Mouse (Mus musculus) lung, postnatal 10 days (tissue): ENCODE data around the gene Cxcl14.
A peak's percentile ranks its signal among the peaks of the same experiment; 100 is the strongest.

ENCODE experiments used
- DNase-seq: peaks from one replicate; pipeline ENCODE4 v3.0.0; 2021

Cxcl14 gene

GRCm38 (mm10) chr13:56288601-56289000, 7.8 kb downstream of the Cxcl14 start:
- no peak for DNase-seq

DNA sequence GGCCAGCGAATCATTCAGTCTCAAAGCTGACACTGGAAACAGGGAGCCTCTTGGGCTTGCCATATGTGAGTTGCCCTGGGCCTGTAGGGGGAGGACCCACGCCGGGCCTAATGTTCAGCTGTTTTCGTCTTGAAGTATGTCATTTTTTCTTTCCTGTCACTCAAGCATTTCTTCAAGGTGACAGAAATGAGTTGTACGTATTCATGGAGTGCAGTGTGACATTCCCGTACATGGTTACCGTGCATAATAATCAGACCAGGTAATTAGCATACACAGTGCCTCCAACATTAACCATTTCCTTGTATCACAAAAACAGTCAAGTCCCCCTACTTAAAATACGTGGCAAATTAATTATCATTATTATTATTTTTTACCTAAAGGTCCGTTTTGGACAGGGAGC, 9.3 kb downstream of the Cxcl14 start:
- no peak for DNase-seq

DNA sequence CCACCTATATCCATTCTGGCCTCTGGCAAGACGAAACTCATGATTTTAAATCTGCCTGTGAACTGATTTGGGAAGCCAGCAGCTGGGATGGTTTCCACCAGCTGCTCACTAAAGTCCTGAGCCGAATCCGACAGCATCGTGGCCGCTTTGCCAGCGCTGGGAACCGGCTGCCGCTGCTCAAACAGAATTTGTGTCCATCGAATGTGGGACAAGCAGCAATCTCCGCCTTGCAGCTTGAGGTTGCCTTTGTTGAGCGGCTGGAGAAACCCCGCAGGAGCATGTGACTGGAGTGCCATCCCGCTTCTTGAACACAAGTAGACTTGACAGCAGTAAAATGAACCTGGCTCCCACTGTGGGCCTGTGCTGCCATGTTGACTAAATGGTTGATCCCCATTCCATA, 13.0 kb downstream of the Cxcl14 start:
- no peak for DNase-seq

- no peak for DNase-seq
Measured at GRCm38 (mm10) chr13:56280356-56280755, 16.0 kb downstream of the Cxcl14 start.

GRCm38 (mm10) chr13:56279439-56279838, 16.9 kb downstream of the Cxcl14 start:
- DNase-seq: peak; percentile 87

DNA sequence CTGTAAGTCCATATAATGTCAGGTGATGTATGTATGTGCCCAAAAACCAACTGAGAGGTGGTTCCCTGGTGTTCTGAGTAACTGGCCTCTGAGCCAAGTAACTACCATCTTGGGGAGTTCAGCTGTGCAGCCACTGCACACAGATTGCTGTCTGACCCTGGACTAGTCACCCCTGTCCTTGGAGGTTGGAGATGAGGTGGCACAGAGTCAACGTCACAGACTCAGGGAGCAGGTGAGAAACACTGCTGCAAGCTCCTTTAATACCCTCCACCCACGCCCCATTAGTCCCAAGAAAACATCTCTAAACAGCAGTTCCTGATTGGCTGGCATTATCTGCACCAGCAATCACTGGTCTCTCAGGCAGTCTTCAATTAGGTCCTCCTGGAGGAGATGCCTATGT, 21.2 kb downstream of the Cxcl14 start:
- DNase-seq: no peak

GRCm38 (mm10) chr13:56270124-56270523, 26.2 kb downstream of the Cxcl14 start:
- DNase-seq: no peak

- no peak for DNase-seq
Measured at GRCm38 (mm10) chr13:56267396-56267795, 29.0 kb downstream of the Cxcl14 start.

GRCm38 (mm10) chr13:56266435-56266834, 29.9 kb downstream of the Cxcl14 start:
- DNase-seq: peak; percentile 50

- no peak for DNase-seq
Measured at GRCm38 (mm10) chr13:56265661-56266060, 30.7 kb downstream of the Cxcl14 start.

- DNase-seq: no peak
Measured at GRCm38 (mm10) chr13:56262269-56262668, 34.1 kb downstream of the Cxcl14 start.

GRCm38 (mm10) chr13:56260344-56260780, 36.0 kb downstream of the Cxcl14 start:
- DNase-seq: no peak

DNA sequence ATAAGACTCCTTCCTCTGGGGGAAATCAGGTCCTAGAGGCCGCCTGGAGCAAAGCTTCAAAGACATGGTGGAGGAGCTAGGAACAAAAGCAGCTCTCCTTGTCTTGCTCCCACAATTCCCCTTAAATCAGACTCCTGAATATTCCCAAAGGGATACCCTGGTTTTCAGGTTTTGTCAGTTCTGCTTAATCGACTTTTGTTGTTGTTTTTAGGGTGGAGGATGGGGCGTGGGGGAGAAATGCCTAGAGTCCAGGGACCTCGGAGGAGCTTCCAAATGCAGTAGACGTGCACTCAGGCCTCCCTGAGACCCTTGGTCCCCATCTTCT, 36.5 kb downstream of the Cxcl14 start:
- DNase-seq: no peak

DNA sequence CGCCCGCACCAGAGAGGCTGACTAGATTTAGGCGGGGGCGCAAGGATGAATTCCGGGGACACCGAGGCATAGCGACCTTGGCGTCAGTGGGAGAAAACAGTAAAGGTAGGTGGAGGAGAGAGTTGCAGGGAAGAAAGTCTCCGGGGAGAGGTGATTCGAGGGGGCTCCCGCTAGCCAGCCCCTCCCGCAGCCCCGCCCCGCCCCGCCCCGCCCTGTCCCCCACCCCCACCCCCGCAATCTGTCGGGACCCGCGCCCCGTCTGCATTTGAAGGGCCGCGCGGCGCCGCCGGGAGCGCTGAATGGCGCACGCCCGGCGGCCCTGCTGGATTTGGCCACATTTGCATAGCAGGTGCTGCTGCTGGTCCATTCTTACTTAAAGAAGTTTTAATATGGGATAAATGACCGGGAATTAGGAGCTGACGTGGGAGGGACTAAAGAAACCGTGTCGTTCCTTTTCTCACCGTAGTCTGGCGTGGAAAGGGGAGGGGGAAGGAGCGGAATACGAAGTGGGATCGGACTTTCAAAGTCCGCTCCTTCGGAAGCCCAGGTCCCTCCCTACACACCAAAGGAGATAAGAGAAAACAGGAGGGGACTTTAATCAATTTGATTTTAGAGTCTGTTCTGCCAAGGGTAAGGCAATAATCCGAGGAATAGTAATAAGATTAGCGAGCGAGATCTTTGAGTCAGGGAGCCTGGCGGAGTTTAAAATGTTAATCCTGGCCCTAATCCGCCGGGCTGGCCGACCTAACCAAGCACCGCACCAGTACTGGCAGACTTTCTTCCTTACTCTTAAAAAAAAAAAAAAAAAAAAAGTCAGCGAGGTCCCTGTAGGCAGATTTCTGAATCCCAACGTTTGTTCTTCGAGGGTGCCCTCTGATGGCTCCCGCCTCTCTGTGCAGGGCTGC, 37.1 kb downstream of the Cxcl14 start:
- no peak for DNase-seq

- no peak for DNase-seq
Measured at GRCm38 (mm10) chr13:56258196-56259020, 37.9 kb downstream of the Cxcl14 start.

DNA sequence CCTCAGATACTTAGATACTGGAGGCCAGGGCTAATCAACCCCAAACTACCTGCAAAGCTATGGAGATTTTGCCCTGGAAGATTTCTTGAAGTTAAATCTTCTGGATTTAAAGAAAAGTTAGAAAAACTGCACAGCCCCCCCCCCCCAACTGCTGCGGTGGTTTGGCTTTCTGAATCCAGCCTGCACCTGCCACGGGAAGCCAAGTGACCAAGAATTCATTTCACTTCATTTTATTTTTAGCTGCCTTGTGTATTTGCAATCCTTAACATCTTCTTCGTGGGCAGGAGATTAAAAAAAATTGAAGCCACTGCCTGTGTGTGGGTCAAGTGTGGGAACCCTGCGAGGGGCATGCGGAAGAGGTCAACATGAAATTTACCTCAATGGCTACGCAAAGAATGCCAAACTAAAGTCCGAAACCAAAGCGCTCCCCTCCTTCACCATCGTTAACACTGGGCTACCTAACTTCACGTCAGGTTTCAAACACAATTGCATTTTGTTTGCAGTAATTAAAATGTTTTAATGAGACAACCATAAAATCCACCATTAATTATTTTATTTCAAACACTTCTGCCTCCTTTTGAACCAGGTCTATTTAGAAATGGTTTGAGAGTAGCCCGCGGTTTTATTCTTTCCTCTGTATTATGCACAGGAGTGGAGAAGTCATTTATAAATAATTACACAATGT, 38.7 kb downstream of the Cxcl14 start:
- no peak for DNase-seq

GRCm38 (mm10) chr13:56256716-56257299, 39.5 kb downstream of the Cxcl14 start:
- no peak for DNase-seq

GRCm38 (mm10) chr13:56253379-56253778, 43.0 kb downstream of the Cxcl14 start:
- DNase-seq: no peak

DNA sequence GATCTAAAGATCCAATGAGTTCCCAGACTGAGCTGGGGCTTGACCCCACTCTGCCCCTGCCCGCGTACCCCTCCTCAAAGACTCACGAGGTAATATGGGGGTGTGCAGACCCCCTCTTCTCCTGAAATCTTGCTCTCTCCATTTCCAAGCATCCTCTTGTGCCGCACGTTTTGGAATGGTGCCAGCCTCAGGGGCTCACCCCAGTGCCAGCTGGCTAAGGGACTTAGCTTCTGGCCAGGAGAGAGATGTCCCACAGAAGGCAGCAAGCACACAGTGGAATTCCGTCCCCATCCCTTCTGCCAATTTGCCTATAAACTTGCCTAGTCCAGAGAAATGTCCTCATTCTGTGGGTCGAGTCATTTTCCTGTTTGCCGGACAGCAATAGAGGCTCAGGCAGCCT, 43.6 kb downstream of the Cxcl14 start:
- no peak for DNase-seq

DNA sequence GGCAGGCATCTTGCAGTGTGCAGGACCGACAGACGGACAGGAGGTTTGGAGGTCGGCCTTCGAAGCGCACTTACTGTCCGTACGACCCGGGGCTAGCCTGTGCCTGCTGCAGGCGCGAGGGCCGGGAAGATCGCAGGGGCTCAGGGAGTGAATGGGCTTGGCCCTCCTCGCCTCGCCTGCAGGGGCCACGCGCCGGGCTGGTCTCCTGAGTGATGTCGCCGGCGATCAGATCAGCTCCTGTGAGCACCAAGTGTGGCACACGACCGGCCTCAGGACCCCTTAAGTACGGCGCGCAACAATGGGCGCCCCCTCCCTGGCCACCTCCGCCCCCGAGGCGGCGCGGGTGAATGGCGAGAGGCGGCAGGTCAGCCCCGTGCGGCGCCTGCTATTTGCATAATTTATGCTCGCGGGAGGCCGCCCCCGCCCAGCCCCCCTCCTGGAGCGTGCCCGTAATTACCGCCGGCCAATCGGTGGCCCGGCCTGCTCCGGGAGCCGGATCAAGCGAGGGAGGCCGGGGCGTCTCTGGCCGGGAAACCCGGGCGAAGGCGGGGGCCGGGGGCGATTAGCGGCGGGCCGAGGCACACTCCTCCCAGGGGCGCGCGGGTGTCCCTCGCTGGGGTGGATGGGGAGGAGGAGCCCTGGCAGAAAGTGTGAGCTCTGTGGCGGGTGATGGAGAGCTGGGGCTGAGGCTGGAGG, 44.3 kb downstream of the Cxcl14 start, which contains the start of gene Neurog1:
Neurog1 (minus strand) TSS at position 240 of the 696 bp plus-strand sequence.
- DNase-seq: no peak

GRCm38 (mm10) chr13:56251176-56251923, 45.0 kb downstream of the Cxcl14 start:
- no peak for DNase-seq
